Mouse (Mus musculus): ENCODE data around the gene Nsa2. TPM values are rescaled to one million over a fixed set of nuclear protein-coding genes. Genes with fewer than 3 reads are reported as not detected.
"Not testable (repeated sequence)": the region's sequence is repeated elsewhere in the genome, so short reads cannot be mapped to it uniquely, and the experiment has no call there.

Gene Nsa2
- total and polyA plus RNA-seq, 3 experiments: 14.9 to 45.0 (median 42.0) TPM

GRCm38 (mm10) chr13:97180113-97180828 is 42.5 kb upstream of the Nsa2 start:
- H3K4me3 ChIP-seq: no peak overlapping the region
- no peaks in the 10 kb centered on the region for H3K27me3 ChIP-seq (ENCODE audit: control insufficient read depth, insufficient read depth, low read length)
- H3K27ac ChIP-seq: no peak overlapping the region
- TF ChIP-seq EP300 (IDR thresholded peaks at IDR 0.05; ENCODE audit: insufficient read depth, low read depth, low read length): no peak
- no peak for TF ChIP-seq POLR2A (IDR thresholded peaks at IDR 0.05; ENCODE audit: insufficient read depth, low read depth, low read length)
- TF ChIP-seq CTCF (IDR thresholded peaks at IDR 0.05): no peak
- intact Hi-C loops (cut with DNase I): no loop called here
- 77% methylated on average over 6 of the region's 6 CpGs for WGBS
- no peak for DNase-seq
- no peaks in the 10 kb centered on the region for H3K79me2 ChIP-seq (replicated peaks; ENCODE audit: control insufficient read depth, insufficient read depth, low read length)
- H3K36me3 ChIP-seq (ENCODE audit: control insufficient read depth, insufficient read depth, low read length): no peaks in the 10 kb centered on the region
- no peak overlapping the region for H3K9ac ChIP-seq (ENCODE audit: low read depth, low read length)
- no peaks in the 10 kb centered on the region for H3K4me1 ChIP-seq (ENCODE audit: control insufficient read depth, insufficient read depth, low read length)

- intact Hi-C loops (cut with DNase I): no loop called here
- TF ChIP-seq POLR2A (IDR thresholded peaks at IDR 0.05; ENCODE audit: insufficient read depth, low read depth, low read length): no peak
- TF ChIP-seq CTCF (IDR thresholded peaks at IDR 0.05): no peak
- no peak for TF ChIP-seq EP300 (IDR thresholded peaks at IDR 0.05; ENCODE audit: insufficient read depth, low read depth, low read length)
- no peaks in the 10 kb centered on the region for H3K4me1 ChIP-seq (ENCODE audit: control insufficient read depth, insufficient read depth, low read length)
- no peak overlapping the region for H3K4me3 ChIP-seq
- no peaks in the 10 kb centered on the region for H3K27me3 ChIP-seq (ENCODE audit: control insufficient read depth, insufficient read depth, low read length)
- no peak overlapping the region for H3K9ac ChIP-seq (ENCODE audit: low read depth, low read length)
- no peaks in the 10 kb centered on the region; the same call in 1 of the 2 replicates for H3K36me3 ChIP-seq (ENCODE audit: control insufficient read depth, insufficient read depth, low read length)
- DNase-seq: no peak
- 81% methylated on average over 7 of the region's 7 CpGs for WGBS
- no peaks in the 10 kb centered on the region for H3K79me2 ChIP-seq (replicated peaks; ENCODE audit: control insufficient read depth, insufficient read depth, low read length)
- H3K27ac ChIP-seq: no peak overlapping the region
Measured at GRCm38 (mm10) chr13:97178943-97179342, 41.2 kb upstream of the Nsa2 start.

GRCm38 (mm10) chr13:97176731-97177130 is 39.0 kb upstream of the Nsa2 start:
- DNase-seq: no peak
- H3K36me3 ChIP-seq (ENCODE audit: control insufficient read depth, insufficient read depth, low read length): no peaks in the 10 kb centered on the region; the same call in 1 of the 2 replicates
- H3K9ac ChIP-seq (ENCODE audit: low read depth, low read length): no peak overlapping the region
- no peak overlapping the region for H3K27ac ChIP-seq
- H3K27me3 ChIP-seq (ENCODE audit: control insufficient read depth, insufficient read depth, low read length): no peaks in the 10 kb centered on the region
- H3K4me1 ChIP-seq (ENCODE audit: control insufficient read depth, insufficient read depth, low read length): no peaks in the 10 kb centered on the region
- no peak overlapping the region for H3K4me3 ChIP-seq
- WGBS: 80% methylated on average over 5 of the region's 5 CpGs
- intact Hi-C loops (cut with DNase I): no loop called here
- H3K79me2 ChIP-seq (replicated peaks; ENCODE audit: control insufficient read depth, insufficient read depth, low read length): no peaks in the 10 kb centered on the region
- TF ChIP-seq EP300 (IDR thresholded peaks at IDR 0.05; ENCODE audit: insufficient read depth, low read depth, low read length) (no peak), POLR2A (IDR thresholded peaks at IDR 0.05; ENCODE audit: insufficient read depth, low read depth, low read length) (no peak), CTCF (IDR thresholded peaks at IDR 0.05) (no peak)

GRCm38 (mm10) chr13:97175520-97176264 is 38.0 kb upstream of the Nsa2 start:
- no peak overlapping the region for H3K4me3 ChIP-seq
- no peaks in the 10 kb centered on the region; the same call in 1 of the 2 replicates for H3K36me3 ChIP-seq (ENCODE audit: control insufficient read depth, insufficient read depth, low read length)
- no peak for DNase-seq
- H3K79me2 ChIP-seq (replicated peaks; ENCODE audit: control insufficient read depth, insufficient read depth, low read length): no peaks in the 10 kb centered on the region
- H3K27me3 ChIP-seq (ENCODE audit: control insufficient read depth, insufficient read depth, low read length): no peaks in the 10 kb centered on the region
- H3K27ac ChIP-seq: no peak overlapping the region
- 76% methylated on average over 10 of the region's 10 CpGs for WGBS
- TF ChIP-seq CTCF (IDR thresholded peaks at IDR 0.05) (no peak), POLR2A (IDR thresholded peaks at IDR 0.05; ENCODE audit: insufficient read depth, low read depth, low read length) (no peak), EP300 (IDR thresholded peaks at IDR 0.05; ENCODE audit: insufficient read depth, low read depth, low read length) (no peak)
- no peak overlapping the region for H3K9ac ChIP-seq (ENCODE audit: low read depth, low read length)
- no peaks in the 10 kb centered on the region for H3K4me1 ChIP-seq (ENCODE audit: control insufficient read depth, insufficient read depth, low read length)
- intact Hi-C loops (cut with DNase I): no loop called here

GRCm38 (mm10) chr13:97145834-97146233 is 8.1 kb upstream of the Nsa2 start:
- Histone ChIP-seq H3K27me3 (ENCODE audit: control insufficient read depth, insufficient read depth, low read length) (no peaks in the 10 kb centered on the region), H3K79me2 (replicated peaks; ENCODE audit: control insufficient read depth, insufficient read depth, low read length) (peaks cover under 1% of the 10 kb centered on the region; the same call in 1 of the 2 replicates), H3K27ac (no peak overlapping the region), H3K9ac (ENCODE audit: low read depth, low read length) (no peak overlapping the region), H3K4me3 (no peak overlapping the region), H3K4me1 (ENCODE audit: control insufficient read depth, insufficient read depth, low read length) (no peaks in the 10 kb centered on the region), H3K36me3 (ENCODE audit: control insufficient read depth, insufficient read depth, low read length) (no peaks in the 10 kb centered on the region)
- DNase-seq: no peak
- no peak for TF ChIP-seq EP300 (IDR thresholded peaks at IDR 0.05; ENCODE audit: insufficient read depth, low read depth, low read length)
- TF ChIP-seq CTCF (IDR thresholded peaks at IDR 0.05): peak; percentile 86
- no peak for TF ChIP-seq POLR2A (IDR thresholded peaks at IDR 0.05; ENCODE audit: insufficient read depth, low read depth, low read length)
- intact Hi-C loops (cut with DNase I): no loop called here
- WGBS: 52% methylated on average over 4 of the region's 4 CpGs

- no peaks in the 10 kb centered on the region for H3K36me3 ChIP-seq (ENCODE audit: control insufficient read depth, insufficient read depth, low read length)
- intact Hi-C loops (cut with DNase I): no loop called here
- no peak overlapping the region for H3K4me3 ChIP-seq
- WGBS: 84% methylated on average over 7 of the region's 7 CpGs
- peaks cover 1% of the 10 kb centered on the region; the same call in 1 of the 2 replicates for H3K79me2 ChIP-seq (replicated peaks; ENCODE audit: control insufficient read depth, insufficient read depth, low read length)
- peaks cover 1% of the 10 kb centered on the region for H3K4me1 ChIP-seq (ENCODE audit: control insufficient read depth, insufficient read depth, low read length)
- no peak overlapping the region for H3K27ac ChIP-seq
- DNase-seq: no peak
- no peak overlapping the region for H3K9ac ChIP-seq (ENCODE audit: low read depth, low read length)
- H3K27me3 ChIP-seq (ENCODE audit: control insufficient read depth, insufficient read depth, low read length): no peaks in the 10 kb centered on the region
- TF ChIP-seq CTCF (IDR thresholded peaks at IDR 0.05): no peak
- no peak for TF ChIP-seq EP300 (IDR thresholded peaks at IDR 0.05; ENCODE audit: insufficient read depth, low read depth, low read length)
- no peak for TF ChIP-seq POLR2A (IDR thresholded peaks at IDR 0.05; ENCODE audit: insufficient read depth, low read depth, low read length)
Measured at GRCm38 (mm10) chr13:97142321-97142720, 4.6 kb upstream of the Nsa2 start.

- Histone ChIP-seq H3K27ac (peak overlapping the region; percentile 96), H3K9ac (ENCODE audit: low read depth, low read length) (peak overlapping the region; percentile 93), H3K4me3 (peak overlapping the region; percentile 95)
- H3K4me1 ChIP-seq (ENCODE audit: control insufficient read depth, insufficient read depth, low read length); H3K79me2 ChIP-seq (replicated peaks; ENCODE audit: control insufficient read depth, insufficient read depth, low read length); DNase-seq; H3K36me3 ChIP-seq (ENCODE audit: control insufficient read depth, insufficient read depth, low read length); H3K27me3 ChIP-seq (ENCODE audit: control insufficient read depth, insufficient read depth, low read length): not testable (repeated sequence)
- intact Hi-C loops (cut with DNase I): loop anchor here (5.0 kb wide), 1 partner anchor 1124 kb away; the partner anchor contains the start of genes Ankra2 and Utp15
- WGBS: 28% methylated on average over 8 of the region's 8 CpGs
Measured at GRCm38 (mm10) chr13:97138404-97138931, 731 bp upstream of the Nsa2 start.

- H3K79me2 ChIP-seq (replicated peaks; ENCODE audit: control insufficient read depth, insufficient read depth, low read length); intact Hi-C loops (cut with DNase I); H3K9ac ChIP-seq (ENCODE audit: low read depth, low read length); H3K36me3 ChIP-seq (ENCODE audit: control insufficient read depth, insufficient read depth, low read length); H3K27ac ChIP-seq; H3K4me1 ChIP-seq (ENCODE audit: control insufficient read depth, insufficient read depth, low read length); H3K27me3 ChIP-seq (ENCODE audit: control insufficient read depth, insufficient read depth, low read length); DNase-seq; H3K4me3 ChIP-seq: not testable (repeated sequence)
- WGBS: no CpG with 5 or more reads among the region's 2 CpGs
Measured at GRCm38 (mm10) chr13:97130413-97130812, 7.3 kb downstream of the Nsa2 start.

Measured in heart, adult 2 months (tissue).